Mouse (Mus musculus) fibroblast of lung, adult 2 months (primary cell): Measurements from ENCODE around the gene Saa1.
"Not testable (repeated sequence)": the region's sequence is repeated elsewhere in the genome, so short reads cannot be mapped to it uniquely, and the experiment has no call there.

Source experiments
- DNase-seq: peaks from one replicate; pipeline ENCODE4 v3.0.0-alpha.2; 2011; ENCODE audit warnings: low read depth

The Saa1 gene

GRCm38 (mm10) chr7:46742880-46743279 is at the start of gene Saa1:
Gene Saa1, minus strand, starts transcription at chr7:46742980.
- DNase-seq, result not testable (repeated sequence)

DNA sequence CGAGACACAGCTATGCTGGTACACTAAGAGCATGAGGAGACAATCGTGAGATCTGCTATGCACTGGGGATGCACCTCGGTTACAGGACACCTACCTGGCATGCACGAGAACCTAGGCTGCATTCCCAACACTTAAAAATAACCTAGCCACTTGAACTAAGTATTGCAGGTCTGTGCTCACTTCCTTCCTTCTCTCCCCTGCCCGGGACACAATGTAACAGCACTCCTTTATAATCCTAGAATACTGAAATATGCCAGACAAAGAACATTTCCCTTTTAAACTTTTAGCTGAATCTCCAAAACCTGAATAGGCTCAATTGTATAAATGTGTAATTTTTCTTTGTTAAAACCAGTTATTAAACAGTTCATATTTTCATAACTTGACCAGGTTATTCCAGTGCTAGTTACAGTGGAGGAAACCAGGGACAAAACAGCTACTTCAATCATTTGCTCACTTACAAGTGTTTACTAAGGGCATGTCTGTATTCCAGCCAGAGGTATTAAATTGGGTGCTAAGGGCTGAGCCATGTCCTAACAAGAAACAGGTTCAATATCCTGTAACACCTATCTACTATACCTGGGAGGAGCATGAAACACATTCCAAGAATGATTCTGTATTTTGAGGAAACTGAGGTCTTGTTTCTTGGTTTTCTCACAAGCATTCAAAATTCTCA is 46.5 kb upstream of the Saa1 start:
- DNase-seq, result no peak

GRCm38 (mm10) chr7:46770706-46771105 is 27.9 kb upstream of the Saa1 start:
- DNase-seq, result peak; percentile 27

DNA sequence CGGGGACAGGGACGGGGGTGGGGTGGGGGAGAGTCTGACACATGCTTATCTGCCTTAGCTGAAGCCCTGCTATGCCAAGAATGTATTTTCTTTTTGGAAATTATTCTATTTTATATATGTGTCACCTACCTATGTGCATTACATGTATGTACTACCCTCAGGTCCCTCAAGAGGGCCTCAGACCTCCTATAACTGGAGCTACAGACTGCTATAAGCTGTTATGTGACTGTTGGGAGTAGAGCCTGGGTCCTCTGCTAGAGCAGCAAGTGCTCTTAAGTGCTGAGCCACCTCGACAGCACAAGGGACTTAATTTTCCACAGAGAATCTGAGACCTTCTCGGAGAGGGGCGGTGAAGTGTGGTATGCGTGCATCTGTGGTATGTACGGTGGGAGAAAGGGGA is 25.7 kb upstream of the Saa1 start:
- no peak for DNase-seq

DNA sequence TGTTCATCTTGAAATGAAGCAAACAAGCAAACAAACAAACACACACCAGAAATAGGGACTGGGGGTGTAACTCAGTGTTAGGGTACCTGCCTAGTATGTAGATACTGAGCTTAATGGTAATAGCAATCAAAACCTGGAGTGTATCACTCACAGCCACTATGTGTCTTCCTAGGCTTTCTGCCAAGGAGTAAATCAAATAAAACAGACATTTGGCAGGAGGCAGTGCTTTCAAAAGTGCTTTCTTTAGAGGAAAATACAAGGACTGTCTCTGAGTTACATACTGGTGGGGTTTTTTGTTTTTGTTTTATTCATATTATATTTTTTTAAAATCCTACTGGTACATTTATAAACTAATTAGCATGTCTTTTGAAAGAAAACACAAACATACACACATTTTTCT is 24.6 kb upstream of the Saa1 start:
- no peak for DNase-seq

DNA sequence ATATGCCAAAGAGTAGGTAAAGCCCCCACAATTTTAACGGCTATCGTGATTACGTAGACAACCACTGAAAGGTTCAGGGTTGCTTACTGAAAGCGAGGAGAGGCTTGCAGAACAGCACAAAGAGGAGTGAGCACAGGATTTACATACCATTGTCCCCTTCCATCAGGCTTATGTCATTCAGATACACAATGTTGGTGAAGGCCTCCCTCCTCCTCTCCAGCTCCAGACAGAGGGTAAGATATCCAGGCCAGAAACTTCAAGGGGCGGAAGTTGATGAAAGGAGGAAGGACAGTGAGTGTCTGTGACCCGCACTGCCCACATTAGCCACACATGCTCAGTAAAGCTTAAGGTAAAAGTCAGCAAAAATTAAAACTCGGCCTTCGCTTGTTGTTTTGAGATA is 21.9 kb upstream of the Saa1 start:
- no peak for DNase-seq

DNA sequence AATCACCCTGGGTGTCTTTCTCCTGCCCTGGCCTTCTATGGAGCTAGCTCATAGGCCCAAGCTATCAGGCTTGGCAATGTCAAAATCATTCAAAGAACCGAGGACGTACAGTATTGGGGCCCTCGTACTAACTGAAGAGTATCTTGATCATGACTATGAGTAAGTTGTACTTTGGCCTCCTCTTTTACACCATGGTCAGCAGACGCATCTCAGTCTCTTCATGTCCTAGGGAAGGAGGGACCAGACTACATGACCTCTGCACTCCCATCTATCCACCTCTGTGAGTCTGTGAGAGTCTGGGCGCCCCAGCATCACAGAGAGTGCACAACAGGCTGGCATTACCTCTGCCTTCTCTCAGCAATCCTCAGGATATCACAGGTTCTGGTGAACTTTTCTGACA is 19.8 kb upstream of the Saa1 start:
- no peak for DNase-seq

GRCm38 (mm10) chr7:46761049-46761795 is 18.4 kb upstream of the Saa1 start:
- no peak for DNase-seq

GRCm38 (mm10) chr7:46751490-46751889 is 8.7 kb upstream of the Saa1 start, which contains the start of gene Saa2:
Gene Saa2, plus strand, starts transcription at chr7:46751790.
- no peak for DNase-seq

GRCm38 (mm10) chr7:46748459-46748858 is 5.7 kb upstream of the Saa1 start:
- no peak for DNase-seq

- no peak for DNase-seq
Observed at GRCm38 (mm10) chr7:46746381-46746780, 3.6 kb upstream of the Saa1 start.

DNA sequence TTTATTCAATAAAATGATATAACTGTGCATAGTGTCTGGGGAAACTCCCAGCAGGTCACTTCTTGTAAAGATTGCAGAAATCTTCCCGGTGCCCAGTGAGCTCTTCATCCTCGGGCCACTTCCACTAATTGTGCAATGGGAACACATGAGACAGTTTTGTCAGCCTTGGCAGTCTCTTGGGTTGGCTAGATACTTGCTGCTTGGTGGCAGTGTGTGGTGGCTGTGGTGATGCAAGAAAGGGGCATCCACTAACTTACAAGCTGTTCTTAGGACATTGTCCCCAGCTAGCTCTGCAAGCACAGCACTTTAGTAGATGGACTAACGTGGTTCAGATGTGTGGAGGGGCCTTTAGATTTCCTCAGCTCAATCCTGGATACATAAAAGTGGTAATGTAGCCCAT is 3.0 kb upstream of the Saa1 start:
- no peak for DNase-seq

DNA sequence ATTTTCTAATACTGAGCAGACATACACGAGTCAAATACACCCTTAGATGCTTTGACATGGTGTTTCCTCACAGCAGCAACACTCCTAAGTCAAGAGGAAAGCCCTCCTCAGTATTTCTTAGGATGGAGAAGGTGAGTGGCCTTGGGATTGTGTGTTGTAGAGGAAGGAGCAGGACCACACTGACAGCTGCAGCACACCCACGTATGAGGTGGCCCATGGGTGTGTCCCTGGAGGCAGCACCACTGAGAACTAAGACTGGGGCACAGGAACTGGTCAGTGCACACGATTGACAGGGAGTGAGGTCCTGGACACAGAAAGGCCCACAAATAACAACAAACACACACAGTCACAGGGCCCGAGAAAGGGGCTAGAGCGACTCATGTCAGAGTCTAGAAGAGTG is 2.7 kb downstream of the Saa1 start:
- DNase-seq, result not testable (repeated sequence)

GRCm38 (mm10) chr7:46738561-46739460 is 4.0 kb downstream of the Saa1 start:
- no peak for DNase-seq

- no peak for DNase-seq
Observed at GRCm38 (mm10) chr7:46734983-46735382, 7.8 kb downstream of the Saa1 start.

GRCm38 (mm10) chr7:46732458-46732857 is 10.3 kb downstream of the Saa1 start, which contains the start of gene Saa4:
Gene Saa4, minus strand, starts transcription at chr7:46732603.
- no peak for DNase-seq

DNA sequence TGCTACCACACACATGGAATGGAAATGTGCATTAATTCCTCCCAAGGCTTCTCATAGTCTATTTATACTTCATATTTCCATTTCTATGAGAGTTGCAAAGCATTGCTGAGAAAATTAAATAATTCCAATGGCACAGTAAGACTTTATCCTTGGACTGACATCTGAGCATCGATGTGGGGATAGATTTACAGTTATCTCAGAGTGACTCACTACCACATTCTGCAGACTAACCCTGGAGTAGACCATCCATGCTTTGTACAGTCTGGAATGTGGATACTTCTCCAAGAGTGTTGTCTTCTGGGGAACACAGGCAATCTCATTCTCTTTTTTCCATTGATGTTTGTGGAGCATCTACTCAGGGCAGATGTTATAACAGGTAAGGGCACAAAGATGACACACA is 15.2 kb downstream of the Saa1 start:
- DNase-seq, result no peak

DNA sequence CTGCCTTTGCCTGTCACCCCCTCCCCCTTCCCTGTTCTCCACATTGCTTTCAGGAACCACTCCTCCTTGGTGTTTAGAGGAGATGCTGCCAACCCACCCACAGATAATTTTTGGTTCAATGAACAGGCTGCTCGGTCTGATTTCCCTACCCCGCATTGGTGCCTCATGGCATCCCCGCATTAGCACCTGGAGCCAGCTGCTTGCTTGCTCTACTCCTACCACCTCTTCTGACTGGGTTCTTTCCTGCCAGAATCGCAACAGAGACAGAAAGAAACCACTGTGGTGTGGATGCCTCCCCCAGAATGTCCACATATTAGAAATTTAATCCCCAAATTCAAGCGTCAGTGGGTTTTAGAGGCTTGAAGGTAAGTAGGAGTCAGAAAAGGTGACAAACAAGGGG is 18.4 kb downstream of the Saa1 start:
- DNase-seq, result no peak

- DNase-seq, result no peak
Observed at GRCm38 (mm10) chr7:46723849-46724248, 18.9 kb downstream of the Saa1 start.

- DNase-seq, result no peak
Observed at GRCm38 (mm10) chr7:46723354-46723753, 19.4 kb downstream of the Saa1 start.

DNA sequence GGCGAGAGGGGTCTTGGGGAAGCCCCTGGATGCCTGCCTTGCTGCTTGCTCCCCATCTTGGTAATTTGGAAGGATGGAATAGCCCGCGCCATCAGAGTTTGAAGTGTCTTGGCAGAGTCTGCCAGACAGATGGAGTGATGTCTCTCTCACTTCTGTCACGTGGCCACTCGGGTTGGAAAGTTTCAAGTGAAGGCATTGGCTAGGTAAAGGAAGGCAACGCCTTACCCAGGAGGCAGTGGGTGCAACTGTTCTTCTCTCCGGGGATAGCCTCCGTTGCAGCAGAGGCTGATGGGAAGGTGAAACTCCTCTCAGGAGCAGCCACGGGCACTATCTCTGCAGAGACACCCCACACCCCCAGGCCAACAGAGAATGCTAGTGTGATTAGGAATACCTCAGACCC is 22.3 kb downstream of the Saa1 start:
- no peak for DNase-seq

GRCm38 (mm10) chr7:46719526-46719925 is 23.3 kb downstream of the Saa1 start:
- DNase-seq, result peak; percentile 32
